Mouse (Mus musculus): ENCODE measurements around the gene Col28a1. TPM values are rescaled to one million over a fixed set of nuclear protein-coding genes. Genes with fewer than 3 reads are reported as not detected.

Gene Col28a1
- polyA plus RNA-seq, 1 experiment = 0.01 TPM

GRCm38 (mm10) chr6:7951778-7952177 is 240.6 kb downstream of the Col28a1 start:
- H3K27me3 ChIP-seq (ENCODE audit: control insufficient read depth, insufficient read depth, insufficient read length) = peaks cover 10% of the 10 kb centered on the region
- no peak overlapping the region for H3K4me3 ChIP-seq (ENCODE audit: insufficient read depth, poor library complexity, severe bottlenecking)
- no peaks in the 10 kb centered on the region for H3K36me3 ChIP-seq (ENCODE audit: control insufficient read depth, insufficient read depth)
- H3ac ChIP-seq (ENCODE audit: control insufficient read depth, insufficient read length, low read depth) = no peak overlapping the region
- TF ChIP-seq MYOD1 (IDR thresholded peaks at IDR 0.05; ENCODE audit: control insufficient read depth, insufficient read length, low read depth) = no peak
- no peak for TF ChIP-seq MAX (IDR thresholded peaks at IDR 0.05)
- TF ChIP-seq FOSL1 (IDR thresholded peaks at IDR 0.05; ENCODE audit: insufficient read depth, low read length, poor library complexity, severe bottlenecking) = no peak
- TF ChIP-seq MYOG (IDR thresholded peaks at IDR 0.05; ENCODE audit: control insufficient read depth, extremely low read depth, insufficient read length) = no peak
- no peak for TF ChIP-seq CTCF (IDR thresholded peaks at IDR 0.05; ENCODE audit: control insufficient read depth, insufficient read depth, insufficient read length)
- TF ChIP-seq CEBPB (IDR thresholded peaks at IDR 0.05; ENCODE audit: low read depth) = no peak
- TF ChIP-seq USF1 (IDR thresholded peaks at IDR 0.05; ENCODE audit: low read depth) = no peak
- H3K79me2 ChIP-seq (ENCODE audit: control insufficient read depth, insufficient read depth) = no peaks in the 10 kb centered on the region
- no peaks in the 10 kb centered on the region for H3K79me3 ChIP-seq (ENCODE audit: low read depth)

Other genes starting within 250 kb of the Col28a1 start
- 4.0 TPM for gene Mios, start 16.6 kb upstream of the Col28a1 start, polyA plus RNA-seq (2012; fragmentation: generic; extraction: Trizol)
- 73.6 TPM for gene Rpa3, start 66.6 kb upstream of the Col28a1 start, polyA plus RNA-seq (2012; fragmentation: generic; extraction: Trizol)
- gene Umad1, start 66.7 kb upstream of the Col28a1 start, polyA plus RNA-seq (2012; fragmentation: generic; extraction: Trizol) = 4.5 TPM
- 0.33 TPM for gene Gm45062, start 66.8 kb upstream of the Col28a1 start, polyA plus RNA-seq (2012; fragmentation: generic; extraction: Trizol)